Mouse (Mus musculus) lung, postnatal 36 days (tissue): ENCODE data around the gene Nkapl.
"Not testable (repeated sequence)": the region's sequence is repeated elsewhere in the genome, so short reads cannot be mapped to it uniquely, and the experiment has no call there.

Source experiments
- DNase-seq: peaks from one replicate; pipeline ENCODE4 v3.0.0; 2022; ENCODE audit warnings: mixed read lengths

Nkapl gene

DNA sequence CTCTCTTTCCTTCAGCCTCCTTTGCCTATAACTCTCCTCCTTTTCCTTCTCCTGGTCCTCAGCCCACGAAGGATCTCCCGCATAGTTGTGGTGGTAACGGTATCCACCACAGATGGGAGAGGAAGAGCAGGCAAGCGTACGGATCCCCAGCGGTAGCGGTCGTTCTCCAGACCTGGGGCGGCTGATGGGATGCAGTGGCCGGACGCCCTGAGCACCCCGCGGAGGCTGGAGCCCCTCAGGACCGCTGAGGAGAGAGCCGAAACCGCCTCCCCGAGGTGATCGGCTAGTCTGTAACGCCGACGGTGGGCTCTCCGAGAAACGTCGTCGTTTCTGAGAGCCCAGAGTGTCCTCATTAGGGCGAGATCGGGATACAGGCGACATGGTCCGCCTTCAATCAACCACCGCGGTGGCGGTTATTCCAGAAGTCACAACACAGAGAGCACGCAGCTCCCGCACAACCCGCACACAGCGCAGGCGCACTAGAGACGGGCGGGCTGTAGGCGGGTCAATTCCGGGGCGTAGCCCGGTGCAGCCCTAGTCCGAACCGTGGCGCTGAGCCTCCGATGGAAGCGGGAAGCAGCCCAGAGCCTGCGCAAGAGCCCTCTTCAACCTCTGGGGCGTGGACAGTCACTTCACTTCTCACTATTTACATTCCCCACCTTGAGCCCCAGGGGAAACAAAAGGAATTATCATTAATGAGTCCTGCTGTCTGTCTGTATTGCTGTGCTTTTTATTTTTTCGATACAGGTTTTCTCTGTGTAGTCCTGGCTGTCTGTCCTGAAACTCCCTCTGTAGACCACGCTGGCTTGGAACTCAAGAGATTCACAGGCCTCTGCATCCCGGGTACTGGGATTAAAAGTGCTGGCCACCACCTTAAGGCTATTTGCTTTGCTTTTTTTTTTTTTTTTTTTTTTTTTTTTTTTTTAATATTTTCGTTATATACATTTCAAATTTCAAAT, at the start of gene Nkapl:
Gene Nkapl (minus strand): TSS at position 449 of the 959 bp plus-strand sequence.
- DNase-seq = peak; percentile 90

DNA sequence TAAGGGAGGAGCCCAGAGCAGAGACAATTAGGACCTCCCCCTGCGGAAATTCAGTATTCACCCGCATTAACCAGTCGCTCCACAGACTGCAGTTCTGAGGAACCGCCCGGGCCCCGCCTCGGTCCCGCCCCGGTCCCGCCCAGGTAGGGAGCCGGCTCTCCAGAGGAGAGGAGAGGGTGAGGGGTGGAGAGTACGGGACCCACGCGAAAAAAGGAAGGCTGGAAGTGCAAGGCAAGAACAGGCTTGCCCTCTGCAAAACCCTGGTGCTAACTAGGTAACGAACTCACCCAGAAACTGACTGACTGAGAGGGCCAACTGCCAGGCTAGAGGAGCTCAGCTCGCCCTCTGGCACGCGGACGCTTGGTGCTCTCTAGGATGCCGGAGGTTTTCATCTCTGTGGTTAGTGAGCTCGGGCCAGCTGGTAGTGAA, 37.9 kb upstream of the Nkapl start:
- peak; percentile 87 for DNase-seq

DNA sequence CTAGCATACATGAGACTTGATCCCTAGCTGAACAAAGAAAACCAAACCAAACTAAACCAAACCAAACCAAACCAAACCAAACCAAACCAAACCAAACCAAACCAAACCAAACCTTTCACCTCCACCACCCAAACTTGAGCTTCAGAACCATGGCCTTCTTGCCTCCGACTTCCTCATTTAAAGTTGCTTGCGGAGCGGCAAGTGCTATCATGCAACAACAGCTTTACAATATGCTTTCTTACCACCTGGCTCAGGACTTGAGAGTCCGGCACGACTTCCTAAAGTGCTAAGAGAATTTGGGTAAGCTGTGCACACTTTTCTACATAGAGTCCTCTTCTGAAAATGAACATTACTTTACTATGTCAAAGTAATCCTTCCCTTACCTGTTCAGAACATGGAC, 34.0 kb upstream of the Nkapl start:
- no peak for DNase-seq

DNA sequence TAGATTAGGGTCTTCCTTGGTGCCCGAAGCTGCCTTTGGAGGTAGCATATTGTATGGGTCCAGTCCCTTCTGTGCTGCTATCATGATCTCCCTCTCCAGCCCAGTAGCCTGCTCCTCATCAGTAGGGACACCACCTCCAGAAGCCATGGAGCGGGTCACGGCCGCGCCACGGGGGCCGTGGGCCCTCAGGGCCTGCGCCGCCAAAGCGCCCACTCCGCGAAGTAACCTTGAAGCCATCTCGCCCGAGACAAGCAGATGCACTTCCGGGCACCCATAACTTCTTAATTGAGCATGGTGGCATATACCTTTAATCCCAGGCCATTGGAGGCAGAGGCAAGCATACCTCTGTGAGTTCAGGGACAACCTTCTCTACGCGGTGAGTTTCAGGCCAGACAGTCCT, 32.9 kb upstream of the Nkapl start, which contains the start of gene Gm11273:
Gene Gm11273 (minus strand): TSS at position 237 of the 400 bp plus-strand sequence.
- DNase-seq = not testable (repeated sequence)

DNA sequence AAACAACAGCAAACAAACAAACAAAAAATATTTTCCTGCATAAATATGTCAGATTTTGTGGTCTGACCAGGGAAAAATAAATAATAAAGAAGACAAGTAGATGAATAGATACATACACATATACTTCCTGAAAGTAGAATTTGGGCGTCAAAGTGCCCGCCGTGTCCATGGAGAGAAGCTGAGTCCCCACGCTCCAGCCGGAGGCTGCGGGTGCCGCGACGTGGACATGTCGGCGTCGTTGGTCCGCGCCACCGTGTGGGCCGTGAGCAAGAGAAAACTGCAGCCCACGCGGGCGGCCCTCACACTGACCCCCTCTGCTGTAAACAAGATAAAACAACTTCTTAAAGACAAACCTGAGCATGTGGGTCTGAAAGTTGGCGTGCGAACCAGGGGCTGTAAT, 26.8 kb upstream of the Nkapl start, which contains the start of gene AK157302:
Gene AK157302 (plus strand): TSS at position 144 of the 400 bp plus-strand sequence.
- no peak for DNase-seq

DNA sequence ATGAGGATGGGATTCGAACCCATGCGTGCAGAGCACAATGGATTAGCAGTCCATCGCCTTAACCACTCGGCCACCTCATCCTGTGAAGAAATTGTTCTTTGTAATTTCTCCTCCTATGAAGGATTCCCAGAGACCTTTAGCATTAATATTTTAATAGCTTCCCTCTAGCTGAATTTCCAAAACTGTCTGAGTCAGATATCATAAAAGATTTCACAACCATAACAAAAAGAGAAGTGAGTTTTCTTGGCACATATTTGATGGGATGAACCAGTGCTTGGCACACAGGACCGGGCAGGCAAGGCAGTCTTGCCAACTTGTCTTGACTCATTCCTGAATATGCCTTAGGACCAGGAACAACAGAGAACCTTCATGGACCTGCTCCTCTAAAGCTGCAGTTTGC, 24.5 kb upstream of the Nkapl start:
- DNase-seq = no peak

DNA sequence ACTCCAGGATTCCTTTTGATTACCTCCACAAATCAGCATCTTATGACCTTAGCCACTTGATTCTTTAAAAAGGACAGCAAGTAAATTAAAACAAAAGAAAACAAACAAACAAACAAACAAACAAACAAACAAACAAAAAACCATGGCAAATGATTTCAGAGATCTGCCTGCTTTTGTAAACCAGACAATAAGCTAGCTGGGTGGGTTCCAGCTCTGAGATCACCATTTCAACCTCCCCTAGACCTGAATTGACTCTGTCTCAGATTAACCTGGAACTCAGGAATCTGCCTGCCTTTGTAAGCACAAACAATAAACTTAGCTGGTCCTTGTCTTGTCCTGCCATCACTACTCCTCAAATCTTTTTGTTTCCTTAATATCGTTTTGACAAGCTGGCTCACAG, 18.6 kb upstream of the Nkapl start:
- no peak for DNase-seq

DNA sequence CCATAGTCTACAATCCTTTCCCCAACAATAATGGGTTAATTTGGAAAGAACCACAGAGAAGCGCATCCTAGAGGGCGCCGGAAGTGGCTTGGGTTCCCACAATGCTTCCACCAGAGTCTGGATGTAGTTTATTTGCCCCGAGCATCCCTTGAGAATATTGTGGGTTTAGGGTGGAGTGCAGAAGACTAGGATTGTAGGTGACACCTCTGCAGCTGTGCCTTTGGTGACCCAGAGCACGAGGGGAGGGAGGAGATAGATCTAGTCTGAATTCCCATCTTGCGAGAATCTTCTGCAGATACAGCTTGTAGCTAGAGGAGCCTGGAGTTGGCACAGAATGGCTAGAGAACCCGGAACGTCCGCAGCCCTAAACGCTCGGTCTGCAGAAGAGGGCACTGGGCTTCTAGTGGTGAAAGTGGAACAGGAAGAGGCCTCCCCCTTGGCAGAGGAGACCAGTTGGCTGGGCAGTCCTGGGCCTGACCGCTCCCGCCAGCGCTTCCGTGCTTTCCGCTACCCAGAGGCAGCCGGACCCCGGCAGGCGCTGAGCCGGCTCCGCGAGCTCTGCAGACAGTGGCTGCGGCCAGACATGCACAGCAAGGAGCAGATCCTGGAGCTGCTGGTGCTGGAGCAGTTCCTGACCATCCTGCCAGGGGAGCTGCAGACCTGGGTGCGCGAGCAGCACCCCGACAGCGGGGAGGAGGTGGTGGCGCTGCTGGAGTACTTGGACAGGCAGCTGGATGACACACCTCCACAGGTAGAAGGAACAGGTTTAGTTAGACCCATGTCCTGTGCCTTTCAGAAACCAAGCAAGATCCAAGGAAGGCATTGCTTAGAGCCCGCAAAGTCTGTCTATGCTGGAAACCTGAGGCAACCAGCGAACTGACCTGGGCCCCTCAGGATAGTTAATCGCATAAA, 10.7 kb upstream of the Nkapl start, which contains the start of the genes Zkscan4 and Gm10065:
Gene Zkscan4 (plus strand): TSS at position 149 of the 912 bp plus-strand sequence.
Gene Gm10065 (minus strand): TSS at position 683 of the 912 bp plus-strand sequence.
- DNase-seq = peak; percentile 72

DNA sequence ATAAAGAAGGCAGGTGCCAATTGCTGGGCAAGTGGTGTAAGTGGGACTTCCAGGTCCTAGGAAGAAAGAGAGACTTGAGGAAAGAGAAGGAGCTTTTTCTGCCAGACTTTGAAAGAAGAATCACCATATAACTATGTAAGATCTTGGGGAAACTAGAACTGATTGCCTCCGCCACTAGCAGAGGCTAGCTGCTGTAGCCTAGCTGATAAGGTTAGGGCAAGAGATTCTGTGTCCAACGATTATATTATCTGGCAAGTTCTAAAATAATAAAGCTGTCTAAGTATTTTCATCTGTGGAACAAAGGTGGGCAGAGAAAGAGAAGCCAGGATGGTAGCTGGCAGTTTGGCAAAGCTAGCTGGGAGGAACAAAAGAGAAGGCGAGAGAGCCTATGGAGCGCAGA, 4.1 kb upstream of the Nkapl start:
- DNase-seq = no peak

DNA sequence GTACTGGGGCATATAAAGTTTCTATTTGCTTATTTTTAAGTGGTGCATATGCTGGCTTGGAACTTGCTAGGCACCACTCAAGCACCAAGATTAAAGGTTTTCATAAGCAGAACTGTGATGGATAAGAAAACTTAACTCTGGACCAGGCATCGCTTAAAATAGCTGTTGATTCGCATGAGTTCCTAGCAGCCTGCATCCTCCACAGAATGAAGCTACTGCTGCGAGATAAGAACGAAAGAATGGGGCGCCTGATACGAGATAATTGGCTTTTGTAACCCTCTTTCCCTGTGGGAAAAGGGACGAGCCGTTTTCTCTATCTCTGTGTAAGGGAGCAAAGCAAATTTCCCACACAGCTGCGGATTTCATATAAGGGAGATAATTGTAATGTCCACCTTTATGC, 788 bp upstream of the Nkapl start:
- DNase-seq = no peak

DNA sequence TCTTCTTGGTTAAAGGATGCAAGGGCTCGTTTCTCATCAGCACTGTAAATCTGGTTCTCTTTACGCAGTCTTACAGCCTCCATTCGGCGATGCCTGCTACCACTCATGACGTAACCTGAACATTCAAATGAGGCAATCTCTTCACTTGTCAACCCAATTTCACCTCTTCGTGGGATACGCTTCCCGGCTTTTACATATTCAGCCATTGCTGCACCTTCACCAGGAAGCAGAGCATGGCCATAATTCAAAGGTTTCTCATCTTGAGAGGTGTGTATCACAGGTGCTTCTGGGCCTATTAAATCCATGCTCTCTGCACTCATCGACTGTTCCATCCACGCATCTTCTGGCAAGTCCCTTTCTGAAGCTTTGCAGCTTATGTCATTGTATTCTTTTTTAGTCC, 973 bp downstream of the Nkapl start:
- DNase-seq = no peak

DNA sequence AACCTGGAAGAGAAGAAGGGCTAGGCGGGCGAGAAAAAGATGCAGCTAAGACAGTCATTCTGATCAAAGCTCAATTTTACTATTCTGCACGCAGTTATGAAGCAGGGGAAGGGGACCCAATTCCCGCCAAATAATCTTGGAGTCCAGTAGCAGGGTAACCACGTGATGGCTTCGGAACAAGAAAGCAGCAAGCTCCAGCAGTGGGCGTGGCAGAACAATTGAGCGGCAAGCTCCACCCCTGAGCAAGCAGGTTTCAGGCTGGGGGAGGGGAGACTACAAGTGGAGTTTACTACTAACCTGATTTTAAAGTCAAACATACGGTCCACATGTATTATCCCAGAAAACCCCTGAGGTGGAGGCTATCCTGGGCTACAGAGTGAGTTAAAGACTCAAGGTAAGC, 5.8 kb downstream of the Nkapl start:
- not testable (repeated sequence) for DNase-seq

DNA sequence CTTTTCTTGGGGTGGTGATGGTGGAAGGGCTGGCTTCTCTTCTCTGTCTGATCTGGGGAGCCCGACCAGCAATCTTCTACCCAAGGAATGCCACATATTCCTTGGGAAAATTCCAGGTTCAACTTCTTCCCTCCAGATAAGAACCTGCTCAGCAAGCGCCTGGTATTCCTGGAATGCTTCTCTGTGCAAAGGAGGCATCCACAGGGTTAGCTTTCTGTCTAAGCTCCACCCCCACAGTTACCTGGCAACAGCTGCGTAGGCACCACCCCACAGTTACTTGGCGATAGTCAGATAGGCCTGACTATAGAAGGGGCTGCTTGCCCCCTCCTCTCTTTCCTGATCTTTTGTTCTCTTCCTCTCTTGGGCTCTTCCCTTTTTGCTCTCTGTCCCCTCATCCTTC, 12.0 kb downstream of the Nkapl start:
- peak; percentile 65 for DNase-seq

DNA sequence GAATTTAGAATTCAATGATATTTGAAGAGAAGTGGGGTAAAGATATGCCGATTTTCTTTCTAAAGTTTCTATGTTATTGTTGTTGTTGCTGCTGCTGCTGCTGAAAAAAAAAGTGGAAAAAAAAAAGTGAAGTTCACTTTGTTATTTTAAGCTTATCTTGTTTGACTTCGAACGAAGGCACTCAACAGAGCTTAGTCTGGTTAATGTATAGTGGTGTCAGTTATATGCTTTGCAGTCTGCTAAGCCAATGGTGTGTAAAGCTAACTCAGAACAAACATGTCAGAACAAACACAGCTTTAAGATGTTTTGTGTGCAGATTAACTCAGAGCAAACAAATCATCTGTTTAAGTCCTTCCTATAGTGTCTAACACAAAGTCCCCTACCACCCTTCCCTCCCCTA, 14.2 kb downstream of the Nkapl start:
- DNase-seq = no peak

DNA sequence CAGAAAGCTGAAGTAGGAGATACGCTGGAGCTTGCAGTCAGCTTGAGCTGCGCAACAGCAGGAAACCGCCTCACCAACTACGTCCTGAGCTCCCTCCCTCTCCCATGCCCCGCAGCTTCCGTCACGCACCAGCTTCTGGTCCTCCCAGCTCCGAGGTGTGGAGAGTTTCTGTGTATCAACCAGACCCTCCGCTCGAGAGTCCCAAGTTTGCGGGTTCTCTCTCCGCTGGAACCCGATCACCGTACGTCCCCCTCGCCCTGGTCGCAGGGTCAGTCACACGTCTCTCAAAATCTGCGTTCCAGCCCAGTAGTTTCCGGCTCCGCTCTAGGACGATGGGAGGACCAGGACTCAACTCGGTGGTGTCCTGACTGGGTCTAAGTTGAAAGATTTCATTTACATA, 14.9 kb downstream of the Nkapl start, which contains the start of gene Zscan26:
Gene Zscan26 (minus strand): TSS at position 282 of the 400 bp plus-strand sequence.
- DNase-seq = peak; percentile 92

DNA sequence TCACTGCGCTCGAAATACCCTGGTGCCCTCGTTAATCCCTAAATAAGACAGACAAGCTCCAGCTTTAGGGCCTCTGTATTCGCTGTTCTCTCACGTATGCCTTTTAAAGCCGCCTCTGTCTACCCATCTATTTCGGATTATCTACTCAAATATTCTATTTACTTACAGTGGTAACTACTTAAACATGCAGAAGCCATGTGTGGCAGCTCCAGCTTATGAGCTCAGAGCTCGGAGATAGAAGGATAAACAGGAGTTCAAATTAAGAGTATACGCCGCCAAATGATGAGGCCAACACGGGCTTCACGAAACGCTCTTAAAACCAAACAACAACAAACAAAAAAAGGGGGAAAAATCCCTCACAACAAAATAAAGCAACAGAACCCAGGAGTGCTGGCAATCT, 15.3 kb downstream of the Nkapl start:
- DNase-seq = no peak

DNA sequence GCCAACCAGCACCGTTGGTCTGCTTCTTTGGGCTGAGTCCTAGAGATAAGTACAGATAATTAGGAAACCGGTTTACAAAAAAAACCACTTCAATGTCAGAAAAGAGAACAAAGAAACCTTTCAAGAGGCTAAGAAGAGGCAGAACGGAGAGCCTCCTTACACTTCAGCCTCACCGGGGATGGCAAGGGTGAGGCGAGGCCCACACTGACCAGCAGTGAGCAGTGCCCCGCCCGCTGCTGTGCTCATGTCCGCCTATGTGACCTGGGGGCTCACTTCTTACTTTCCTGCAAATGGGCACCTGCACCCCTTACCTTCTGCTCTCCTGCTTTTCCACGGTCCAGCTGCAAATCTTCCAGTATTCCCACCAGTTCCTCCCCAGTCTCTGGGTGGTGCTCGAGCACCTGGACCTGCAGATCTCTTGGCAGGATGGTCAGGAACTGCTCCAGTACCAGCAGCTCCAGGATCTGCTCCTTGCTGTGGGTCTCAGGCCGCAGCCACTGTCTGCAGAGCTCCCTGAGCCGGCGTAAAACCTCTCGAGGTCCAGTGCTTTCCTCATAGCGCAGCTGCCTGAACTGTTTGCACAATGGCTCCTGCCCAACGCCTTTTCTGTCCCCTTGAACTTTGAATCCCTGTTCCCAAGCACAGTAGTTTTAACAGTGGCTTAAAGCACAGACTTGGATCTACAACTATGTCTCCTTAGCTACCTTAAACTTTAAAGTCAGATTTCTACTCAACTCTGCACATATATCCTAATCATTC, 20.3 kb downstream of the Nkapl start:
- peak; percentile 42 for DNase-seq

DNA sequence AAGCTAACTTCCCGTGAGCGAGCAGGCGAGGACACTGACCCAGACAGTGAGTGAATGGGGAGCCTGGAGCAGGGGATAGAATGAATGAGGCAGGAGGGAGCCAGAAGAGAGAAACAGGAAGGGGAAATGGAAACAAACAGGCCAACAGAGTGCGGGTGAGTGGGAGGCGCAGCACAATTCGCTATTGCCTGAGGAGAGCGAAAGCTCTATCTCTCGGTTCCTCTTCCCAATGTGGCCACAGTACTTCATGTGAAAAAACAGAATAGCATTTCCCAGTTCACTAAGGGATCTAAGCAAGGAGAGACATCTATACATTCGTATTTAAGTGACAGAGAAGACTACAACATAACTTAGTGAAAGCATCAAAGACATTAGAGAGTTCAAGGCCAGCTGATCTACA, 21.5 kb downstream of the Nkapl start:
- DNase-seq = no peak

DNA sequence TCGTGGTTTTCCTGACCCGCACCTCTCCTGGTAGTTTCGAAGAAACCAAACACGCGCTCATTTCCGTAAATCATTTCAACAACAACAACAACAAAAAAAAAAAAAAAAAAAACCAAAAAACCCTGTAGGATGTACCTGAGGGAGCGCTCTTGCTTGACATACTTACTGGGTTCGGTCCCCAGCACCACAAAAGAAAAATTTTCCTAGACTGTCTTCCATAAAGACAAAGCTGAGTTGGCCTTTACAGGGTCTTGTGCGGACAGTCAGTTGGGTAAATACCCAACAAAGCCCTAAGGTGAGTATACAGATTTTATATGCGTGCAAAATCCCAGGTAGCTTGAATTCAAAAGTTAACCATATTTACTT, 27.1 kb downstream of the Nkapl start:
- no peak for DNase-seq

DNA sequence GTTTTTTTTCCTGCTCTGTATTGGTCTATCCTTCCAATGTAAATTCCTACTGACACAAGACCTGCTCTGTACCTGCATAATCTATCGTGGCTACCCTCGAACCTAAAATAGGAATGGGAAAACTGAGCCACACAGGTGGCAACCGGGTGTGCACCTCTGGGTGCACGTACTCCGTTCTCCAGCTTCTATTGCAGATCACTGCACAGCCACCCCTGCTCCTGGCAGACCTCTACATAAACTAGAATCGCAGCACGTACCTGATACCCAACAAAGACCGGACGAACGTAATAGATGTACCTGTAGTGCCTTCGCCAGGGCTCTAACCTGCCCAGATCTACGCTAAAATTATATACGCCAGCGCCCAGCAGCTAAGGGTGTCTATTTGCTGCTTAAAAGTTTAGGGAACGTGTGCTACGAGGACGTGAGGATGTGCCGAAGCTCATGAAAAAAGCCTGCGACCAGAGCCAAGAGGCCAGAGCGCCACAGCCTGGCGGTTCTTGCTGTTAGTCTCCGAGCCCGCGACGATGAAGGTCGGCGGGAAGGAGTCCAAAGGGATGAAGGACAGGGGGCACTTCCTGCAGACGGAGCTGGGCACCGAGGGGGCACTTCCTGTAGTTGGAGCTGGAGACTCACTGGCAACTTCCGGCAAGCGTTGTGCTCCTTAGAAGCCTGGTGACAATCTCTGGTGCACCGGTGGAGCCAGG, 27.7 kb downstream of the Nkapl start, which contains the start of gene Pgbd1:
Gene Pgbd1 (minus strand): TSS at position 556 of the 704 bp plus-strand sequence.
- peak; percentile 61 for DNase-seq

DNA sequence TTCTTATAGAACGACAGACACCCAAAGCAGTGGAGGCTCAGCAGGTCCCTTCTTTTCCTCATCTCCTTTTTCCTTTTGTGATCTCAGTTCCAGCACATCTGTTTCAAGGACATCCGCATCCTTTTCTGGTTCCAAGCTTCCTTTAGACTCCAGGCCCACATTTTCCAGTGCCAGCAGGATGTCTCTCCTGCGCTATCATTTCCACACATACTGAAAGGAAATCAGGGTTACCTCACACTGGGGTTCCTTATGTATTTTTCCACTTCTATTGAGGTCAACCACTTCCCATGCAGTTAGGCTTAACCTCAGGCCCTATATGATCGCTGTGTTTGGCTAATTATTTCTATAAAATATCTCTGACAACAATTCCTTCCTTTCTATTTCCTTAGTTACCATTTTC, 32.8 kb downstream of the Nkapl start:
- DNase-seq = no peak

DNA sequence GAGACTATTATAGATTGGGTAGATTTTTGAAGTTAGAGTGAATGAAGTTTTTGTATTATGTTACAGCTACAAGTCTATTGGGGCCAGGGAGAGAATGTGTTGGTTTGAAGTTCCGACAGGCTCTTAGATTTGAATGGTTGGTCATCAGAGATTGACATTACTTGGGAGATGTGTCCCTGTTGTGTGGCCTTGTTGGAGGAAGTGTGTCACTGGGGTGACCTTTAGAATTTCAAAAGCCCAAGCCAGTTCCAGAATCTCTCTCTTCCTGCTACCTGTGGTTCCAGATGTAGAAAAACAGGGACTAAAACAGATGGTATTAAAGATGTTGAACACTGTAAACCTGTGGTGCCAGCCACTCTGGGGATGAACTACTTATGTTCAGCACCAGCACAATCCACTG, 40.7 kb downstream of the Nkapl start:
- DNase-seq = no peak
